Mouse (Mus musculus) ES-Bruce4 (cell line): Measurements from ENCODE around the gene Olig1.

Experiments
- CTCF ChIP-seq: IDR thresholded peaks from one replicate; pipeline ENCODE4 v1.8.1; 2011; ENCODE audit warnings: low read depth, low read length
- EP300 ChIP-seq: IDR thresholded peaks from 2 replicates; pipeline ENCODE4 v1.6.1; 2011; ENCODE audit warnings: low read depth, low read length; ENCODE audit not compliant: insufficient read depth
- POLR2A ChIP-seq: IDR thresholded peaks from one replicate; pipeline ENCODE4 v1.8.1; 2011; ENCODE audit warnings: low read length; ENCODE audit not compliant: insufficient read depth

- TF ChIP-seq CTCF, result no peak
- TF ChIP-seq POLR2A, result no peak
- no peak for TF ChIP-seq EP300
These were observed 23.3 kb upstream of the Olig1 start for GRCm38 (mm10) chr16:91246292-91246691.
